Mouse (Mus musculus) small intestine, adult 2 months (tissue): ENCODE results near the gene Med13l.

Source experiments
- CTCF ChIP-seq: fragments of 200-500 bp; IDR thresholded peaks from 2 replicates; pipeline ENCODE4 v1.5.1; 2012; ENCODE audit warnings: low read depth, mild to moderate bottlenecking, control low read depth, inconsistent platforms, low read length, moderate library complexity, mixed read lengths; ENCODE audit not compliant: insufficient replicate concordance, insufficient read length; ENCODE audit errors: extremely low read depth
- POLR2A ChIP-seq: fragments of 200-500 bp; IDR thresholded peaks from 2 replicates; pipeline ENCODE4 v1.6.1; 2012; ENCODE audit warnings: low read depth, mild to moderate bottlenecking, control low read depth, inconsistent platforms, low read length, moderate library complexity

DNA sequence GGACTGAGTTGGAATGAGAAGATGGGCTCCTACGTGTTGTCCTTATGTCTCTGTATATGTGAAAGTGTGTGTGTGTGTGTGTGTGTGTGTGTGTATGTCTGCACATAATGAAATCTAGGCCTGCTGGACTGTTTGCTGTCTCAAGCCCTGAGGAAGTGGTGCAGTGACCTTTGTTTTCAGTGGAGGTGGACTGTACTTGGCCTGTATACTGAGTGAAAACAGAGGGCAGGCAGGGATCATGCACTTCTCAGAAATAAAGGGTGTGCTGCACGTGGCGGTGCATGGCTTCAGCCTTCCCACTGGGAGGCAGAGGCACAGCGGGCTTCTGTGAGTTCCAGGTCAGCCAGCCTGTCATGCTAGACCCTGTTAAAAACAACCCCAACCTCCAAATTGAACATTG is 11.0 kb downstream of the Med13l start:
- TF ChIP-seq CTCF (no peak), POLR2A (no peak)
